Mouse (Mus musculus) cerebellum, adult 2 months (tissue): ENCODE results near the gene Gm10037.

ENCODE experiments used
- CTCF ChIP-seq: fragments of 200-500 bp; IDR thresholded peaks from 2 replicates; pipeline ENCODE4 v1.5.1; 2011; ENCODE audit warnings: low read depth, mild to moderate bottlenecking, control low read depth, low read length, moderate library complexity, borderline replicate concordance; ENCODE audit not compliant: insufficient read depth
- POLR2A ChIP-seq: fragments of 200-500 bp; IDR thresholded peaks from 2 replicates; pipeline ENCODE4 v1.6.1; 2011; ENCODE audit warnings: low read length, control low read depth, borderline replicate concordance; ENCODE audit not compliant: insufficient read depth

DNA sequence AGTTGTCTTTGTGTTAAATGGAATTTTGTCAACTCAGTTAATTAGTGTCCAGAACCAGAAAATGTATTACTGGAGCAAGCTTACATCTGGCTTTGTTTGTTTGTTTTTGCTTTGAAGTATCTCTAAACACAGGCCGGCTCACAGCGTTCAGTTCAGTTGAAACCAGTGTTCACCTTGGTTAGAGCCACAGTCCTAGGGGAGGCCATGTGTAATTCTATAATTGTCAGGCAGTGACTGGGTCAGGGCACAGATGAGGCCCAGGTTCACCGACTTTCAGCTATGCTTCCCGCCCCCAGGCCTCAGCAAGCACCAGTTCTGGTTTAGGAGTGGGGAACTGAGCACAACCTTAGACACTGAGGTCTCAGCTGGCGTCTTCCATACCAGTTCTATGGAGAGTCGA, 22.2 kb downstream of the Gm10037 start:
- TF ChIP-seq POLR2A (no peak), CTCF (no peak)
